Mouse (Mus musculus) midbrain, embryonic 10.5 days (tissue): Measurements from ENCODE around the gene Magee2. TPM values are rescaled to one million over a fixed set of nuclear protein-coding genes. Genes with fewer than 3 reads are reported as not detected.
"Not testable (repeated sequence)": the region's sequence is repeated elsewhere in the genome, so short reads cannot be mapped to it uniquely, and the experiment has no call there.

Experiments used
- DNase-seq: peaks from one replicate; pipeline ENCODE4 v3.0.0-alpha.2; 2017; ENCODE audit warnings: low spot score
- H3K27ac ChIP-seq: fragments of 300-500 bp; sonication (generic); replicated peaks from 2 replicates; pipeline ENCODE4 v1.5.1; 2016; ENCODE audit warnings: mild to moderate bottlenecking
- H3K27me3 ChIP-seq: fragments of 300-500 bp; sonication (generic); 2 replicates; pipeline ENCODE4 v1.6.1; 2016; ENCODE audit warnings: low read depth, mild to moderate bottlenecking; ENCODE audit not compliant: poor library complexity, severe bottlenecking
- H3K36me3 ChIP-seq: fragments of 300-500 bp; sonication (generic); 2 replicates; pipeline ENCODE4 v1.6.1; 2016; ENCODE audit warnings: mild to moderate bottlenecking, moderate library complexity
- H3K4me1 ChIP-seq: fragments of 300-500 bp; sonication (generic); 2 replicates; pipeline ENCODE4 v1.6.1; 2016
- H3K4me3 ChIP-seq: fragments of 300-500 bp; sonication (generic); 2 replicates; pipeline ENCODE4 v1.5.1; 2016; ENCODE audit warnings: mild to moderate bottlenecking, moderate library complexity
- H3K9me3 ChIP-seq: fragments of 300-500 bp; sonication (generic); replicated peaks from 2 replicates; pipeline ENCODE4 v1.6.1; 2016; ENCODE audit warnings: mild to moderate bottlenecking
- WGBS: fragments of 180-500 bp; shearing (Covaris S2); methylation state at CpG from one replicate; pipeline ENCODE4 v1.1.7; 2016; 5-methylcytosine and 5-hydroxymethylcytosine counted together
- polyA plus RNA-seq: library from polyadenylated mRNA; unstranded; fragments of >200 nt; fragmentation: Nextera tagmentation; extraction: Ambion mirVana; gene quantifications from 2 replicates; pipeline ENCODE4 v1.2.1, GENCODE M21; 2016

Magee2 gene
- 5.2 TPM in 2 replicates for polyA plus RNA-seq

GRCm38 (mm10) chrX:104856751-104857341 lies at the start of gene Magee2:
Magee2 (minus strand) TSS chrX:104857267.
- Histone ChIP-seq H3K27ac (peak within 1 kb of the TSS; percentile 63), H3K27me3 (peaks cover 87% of the 10 kb centered on the region)
- WGBS: 18% methylated on average over 37 of the region's 37 CpGs

GRCm38 (mm10) chrX:104853610-104854009 lies 3.5 kb downstream of the Magee2 start:
- H3K4me1 ChIP-seq: 0 out of 2 replicates have a peak, but pooled peaks cover 2% of the 10 kb centered on the region
- peaks cover 100% of the 10 kb centered on the region for H3K27me3 ChIP-seq
- 18% methylated on average over 9 of the region's 9 CpGs for WGBS
- H3K4me3 ChIP-seq: peak overlapping the region; percentile 2; the same call in 1 of the 2 replicates
- no peaks in the 10 kb centered on the region for H3K36me3 ChIP-seq
- H3K9me3 ChIP-seq: no peaks in the 10 kb centered on the region
- no peak overlapping the region for H3K27ac ChIP-seq
- DNase-seq: peak; percentile 32

More at GRCm38 (mm10) chrX:104856751-104857341, at the start of gene Magee2:
- no peaks in the 10 kb centered on the region for H3K9me3 ChIP-seq
- H3K4me3 ChIP-seq: peak within 1 kb of the TSS; percentile 57
- no peaks in the 10 kb centered on the region for H3K36me3 ChIP-seq
- DNase-seq: peak; percentile 57
- 0 out of 2 replicates have a peak, but pooled peaks cover 2% of the 10 kb centered on the region for H3K4me1 ChIP-seq

- not testable (repeated sequence) for H3K27ac ChIP-seq, H3K36me3 ChIP-seq, H3K9me3 ChIP-seq, DNase-seq, H3K4me3 ChIP-seq, H3K4me1 ChIP-seq
- WGBS: 57% methylated on average over 4 of the region's 5 CpGs
- H3K27me3 ChIP-seq: peaks cover 68% of the 10 kb centered on the region
Measured at GRCm38 (mm10) chrX:104817583-104817982, 39.5 kb downstream of the Magee2 start.

GRCm38 (mm10) chrX:104816987-104817386 lies 40.1 kb downstream of the Magee2 start:
- not testable (repeated sequence) for H3K27ac ChIP-seq, DNase-seq, H3K4me3 ChIP-seq, H3K36me3 ChIP-seq, H3K9me3 ChIP-seq, H3K4me1 ChIP-seq
- 72% methylated on average over 1 of the region's 3 CpGs for WGBS
- H3K27me3 ChIP-seq: peaks cover 68% of the 10 kb centered on the region

- not testable (repeated sequence) for H3K4me3 ChIP-seq, H3K27ac ChIP-seq, DNase-seq, H3K4me1 ChIP-seq, H3K36me3 ChIP-seq
- H3K27me3 ChIP-seq: peaks cover 41% of the 10 kb centered on the region
- peaks cover 11% of the 10 kb centered on the region; the same call in 1 of the 2 replicates for H3K9me3 ChIP-seq
- 73% methylated on average over 4 of the region's 4 CpGs for WGBS
Measured at GRCm38 (mm10) chrX:104813704-104814103, 43.4 kb downstream of the Magee2 start.

Other genes with a start within 250 kb of the Magee2 start
- 10.4 and 12.3 TPM in 2 replicates for gene Zdhhc15, start 186.2 kb downstream of the Magee2 start, polyA plus RNA-seq
- 77.0 and 81.7 TPM in 2 replicates for gene Pbdc1, start 222.5 kb upstream of the Magee2 start, polyA plus RNA-seq